Mouse (Mus musculus): Measurements from ENCODE around the gene Foxn3. TPM values are rescaled to one million over a fixed set of nuclear protein-coding genes. Genes with fewer than 3 reads are reported as not detected.

The Foxn3 gene
- 95.8 and 96.9 TPM in 2 replicates for polyA plus RNA-seq (2014; fragmentation: Nextera tagmentation; extraction: Ambion mirVana)

GRCm38 (mm10) chr12:99563219-99564059 lies at the start of gene Foxn3:
TSS of gene Foxn3 (minus strand) at chr12:99563582.
- H3K4me2 ChIP-seq (ENCODE audit: low read depth, low read length) = peak within 1 kb of the TSS; percentile 59
- ATAC-seq (ENCODE audit: low read depth) = peak; percentile 94
- no peaks in the 10 kb centered on the region for H3K9me3 ChIP-seq (ENCODE audit: control insufficient read depth, low read length)
- H3K4me3 ChIP-seq (ENCODE audit: low read depth, low read length) = peak within 1 kb of the TSS; percentile 53
- H3K4me1 ChIP-seq (ENCODE audit: control insufficient read depth, insufficient read depth, low read length) = peaks cover 7% of the 10 kb centered on the region
- H3K36me3 ChIP-seq (ENCODE audit: control insufficient read depth, insufficient read depth, low read length) = no peaks in the 10 kb centered on the region
- peak within 1 kb of the TSS; percentile 66 for H3K9ac ChIP-seq (replicated peaks; ENCODE audit: low read depth, low read length)
- H3K27me3 ChIP-seq (ENCODE audit: control insufficient read depth, insufficient read depth, low read length) = no peaks in the 10 kb centered on the region
- peak within 1 kb of the TSS; percentile 83 for H3K27ac ChIP-seq (ENCODE audit: low read depth, low read length)
- WGBS = under 1% methylated on average over 66 of the region's 66 CpGs

- Histone ChIP-seq H3K9ac (replicated peaks; ENCODE audit: low read depth, low read length) (no peak overlapping the region), H3K4me3 (ENCODE audit: low read depth, low read length) (no peak overlapping the region), H3K27me3 (ENCODE audit: control insufficient read depth, insufficient read depth, low read length) (no peaks in the 10 kb centered on the region), H3K36me3 (ENCODE audit: control insufficient read depth, insufficient read depth, low read length) (no peaks in the 10 kb centered on the region), H3K4me2 (ENCODE audit: low read depth, low read length) (no peak overlapping the region), H3K9me3 (ENCODE audit: control insufficient read depth, low read length) (no peaks in the 10 kb centered on the region), H3K4me1 (ENCODE audit: control insufficient read depth, insufficient read depth, low read length) (no peaks in the 10 kb centered on the region), H3K27ac (ENCODE audit: low read depth, low read length) (no peak overlapping the region)
- 51% methylated on average over 9 of the region's 9 CpGs for WGBS
- ATAC-seq (ENCODE audit: low read depth) = no peak
These were observed 48.9 kb upstream of the Foxn3 start for GRCm38 (mm10) chr12:99612181-99612871.

GRCm38 (mm10) chr12:99610868-99611267 lies 47.5 kb upstream of the Foxn3 start:
- Histone ChIP-seq H3K27me3 (ENCODE audit: control insufficient read depth, insufficient read depth, low read length) (no peaks in the 10 kb centered on the region), H3K27ac (ENCODE audit: low read depth, low read length) (no peak overlapping the region), H3K4me3 (ENCODE audit: low read depth, low read length) (no peak overlapping the region), H3K4me2 (ENCODE audit: low read depth, low read length) (no peak overlapping the region), H3K36me3 (ENCODE audit: control insufficient read depth, insufficient read depth, low read length) (no peaks in the 10 kb centered on the region), H3K9me3 (ENCODE audit: control insufficient read depth, low read length) (no peaks in the 10 kb centered on the region), H3K9ac (replicated peaks; ENCODE audit: low read depth, low read length) (no peak overlapping the region), H3K4me1 (ENCODE audit: control insufficient read depth, insufficient read depth, low read length) (no peaks in the 10 kb centered on the region)
- WGBS = 96% methylated on average over 7 of the region's 7 CpGs
- ATAC-seq (ENCODE audit: low read depth) = no peak

- no peak overlapping the region for H3K4me2 ChIP-seq (ENCODE audit: low read depth, low read length)
- WGBS = 91% methylated on average over 16 of the region's 16 CpGs
- no peak overlapping the region for H3K4me3 ChIP-seq (ENCODE audit: low read depth, low read length)
- no peaks in the 10 kb centered on the region for H3K9me3 ChIP-seq (ENCODE audit: control insufficient read depth, low read length)
- H3K4me1 ChIP-seq (ENCODE audit: control insufficient read depth, insufficient read depth, low read length) = no peaks in the 10 kb centered on the region
- no peak for ATAC-seq (ENCODE audit: low read depth)
- H3K27me3 ChIP-seq (ENCODE audit: control insufficient read depth, insufficient read depth, low read length) = no peaks in the 10 kb centered on the region
- H3K9ac ChIP-seq (replicated peaks; ENCODE audit: low read depth, low read length) = no peak overlapping the region
- H3K36me3 ChIP-seq (ENCODE audit: control insufficient read depth, insufficient read depth, low read length) = no peaks in the 10 kb centered on the region
- H3K27ac ChIP-seq (ENCODE audit: low read depth, low read length) = no peak overlapping the region
These were observed 46.9 kb upstream of the Foxn3 start for GRCm38 (mm10) chr12:99610069-99610815.

GRCm38 (mm10) chr12:99609643-99610042 lies 46.3 kb upstream of the Foxn3 start:
- 85% methylated on average over 5 of the region's 5 CpGs for WGBS
- no peak overlapping the region for H3K4me3 ChIP-seq (ENCODE audit: low read depth, low read length)

GRCm38 (mm10) chr12:99608279-99608955 lies 45.0 kb upstream of the Foxn3 start:
- Histone ChIP-seq H3K9ac (replicated peaks; ENCODE audit: low read depth, low read length) (no peak overlapping the region), H3K4me1 (ENCODE audit: control insufficient read depth, insufficient read depth, low read length) (no peaks in the 10 kb centered on the region), H3K4me3 (ENCODE audit: low read depth, low read length) (no peak overlapping the region), H3K9me3 (ENCODE audit: control insufficient read depth, low read length) (no peaks in the 10 kb centered on the region), H3K4me2 (ENCODE audit: low read depth, low read length) (no peak overlapping the region), H3K36me3 (ENCODE audit: control insufficient read depth, insufficient read depth, low read length) (no peaks in the 10 kb centered on the region), H3K27me3 (ENCODE audit: control insufficient read depth, insufficient read depth, low read length) (no peaks in the 10 kb centered on the region), H3K27ac (ENCODE audit: low read depth, low read length) (no peak overlapping the region)
- 82% methylated on average over 10 of the region's 10 CpGs for WGBS
- no peak for ATAC-seq (ENCODE audit: low read depth)

More at GRCm38 (mm10) chr12:99609643-99610042, 46.3 kb upstream of the Foxn3 start:
- H3K9ac ChIP-seq (replicated peaks; ENCODE audit: low read depth, low read length) = no peak overlapping the region
- no peaks in the 10 kb centered on the region for H3K9me3 ChIP-seq (ENCODE audit: control insufficient read depth, low read length)
- H3K36me3 ChIP-seq (ENCODE audit: control insufficient read depth, insufficient read depth, low read length) = no peaks in the 10 kb centered on the region
- ATAC-seq (ENCODE audit: low read depth) = no peak
- no peaks in the 10 kb centered on the region for H3K27me3 ChIP-seq (ENCODE audit: control insufficient read depth, insufficient read depth, low read length)
- H3K4me2 ChIP-seq (ENCODE audit: low read depth, low read length) = no peak overlapping the region
- H3K4me1 ChIP-seq (ENCODE audit: control insufficient read depth, insufficient read depth, low read length) = no peaks in the 10 kb centered on the region
- H3K27ac ChIP-seq (ENCODE audit: low read depth, low read length) = no peak overlapping the region

- no peak overlapping the region for H3K4me3 ChIP-seq (ENCODE audit: low read depth, low read length)
- no peaks in the 10 kb centered on the region for H3K36me3 ChIP-seq (ENCODE audit: control insufficient read depth, insufficient read depth, low read length)
- no peak overlapping the region for H3K4me2 ChIP-seq (ENCODE audit: low read depth, low read length)
- H3K4me1 ChIP-seq (ENCODE audit: control insufficient read depth, insufficient read depth, low read length) = no peaks in the 10 kb centered on the region
- no peak for ATAC-seq (ENCODE audit: low read depth)
- H3K9ac ChIP-seq (replicated peaks; ENCODE audit: low read depth, low read length) = no peak overlapping the region
- H3K27ac ChIP-seq (ENCODE audit: low read depth, low read length) = no peak overlapping the region
- H3K27me3 ChIP-seq (ENCODE audit: control insufficient read depth, insufficient read depth, low read length) = no peaks in the 10 kb centered on the region
- 88% methylated on average over 2 of the region's 2 CpGs for WGBS
- no peaks in the 10 kb centered on the region for H3K9me3 ChIP-seq (ENCODE audit: control insufficient read depth, low read length)
These were observed 40.0 kb upstream of the Foxn3 start for GRCm38 (mm10) chr12:99603381-99603780.

- no peaks in the 10 kb centered on the region for H3K36me3 ChIP-seq (ENCODE audit: control insufficient read depth, insufficient read depth, low read length)
- WGBS = 97% methylated on average over 3 of the region's 3 CpGs
- no peak for ATAC-seq (ENCODE audit: low read depth)
- no peaks in the 10 kb centered on the region for H3K27me3 ChIP-seq (ENCODE audit: control insufficient read depth, insufficient read depth, low read length)
- H3K4me3 ChIP-seq (ENCODE audit: low read depth, low read length) = no peak overlapping the region
- no peaks in the 10 kb centered on the region for H3K4me1 ChIP-seq (ENCODE audit: control insufficient read depth, insufficient read depth, low read length)
- no peak overlapping the region for H3K4me2 ChIP-seq (ENCODE audit: low read depth, low read length)
- H3K27ac ChIP-seq (ENCODE audit: low read depth, low read length) = no peak overlapping the region
- H3K9ac ChIP-seq (replicated peaks; ENCODE audit: low read depth, low read length) = no peak overlapping the region
- no peaks in the 10 kb centered on the region for H3K9me3 ChIP-seq (ENCODE audit: control insufficient read depth, low read length)
These were observed 38.5 kb upstream of the Foxn3 start for GRCm38 (mm10) chr12:99601841-99602240.
